Mouse (Mus musculus): Measurements from ENCODE around the gene Klc4. TPM values are rescaled to one million over a fixed set of nuclear protein-coding genes. Genes with fewer than 3 reads are reported as not detected.

Gene Klc4
- polyA plus RNA-seq, 1 experiment: 10.1 TPM

DNA sequence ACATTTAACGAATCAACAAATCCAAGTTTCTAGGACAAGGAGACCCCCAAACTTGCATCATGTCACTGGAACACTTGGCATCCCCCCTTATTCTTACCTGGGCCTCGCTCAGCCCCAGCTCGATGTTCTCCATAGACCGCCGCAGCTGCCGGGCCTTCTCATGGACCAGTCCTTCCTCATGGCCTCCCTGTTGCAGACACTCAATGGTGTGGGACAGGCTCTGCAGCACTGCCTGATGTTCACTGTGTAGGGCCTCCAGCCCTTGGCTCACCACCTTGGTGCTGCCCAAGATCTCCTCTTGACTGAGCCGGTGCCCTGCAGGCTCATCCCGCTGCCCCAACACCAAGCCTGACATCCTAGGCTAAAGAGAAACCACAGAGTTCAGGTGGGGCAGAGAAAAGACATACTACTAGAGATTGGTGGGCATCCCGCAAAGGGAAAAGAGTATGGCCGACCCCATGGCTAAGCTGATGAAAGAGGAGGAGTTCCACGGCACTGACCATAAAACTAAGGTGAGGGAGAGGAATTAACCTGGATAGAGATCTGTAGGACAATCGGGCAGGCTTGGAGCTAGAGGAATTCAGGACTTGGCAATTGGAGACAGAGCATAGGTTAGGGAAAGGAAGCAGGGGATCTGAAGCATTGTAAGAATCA, 1.5 kb downstream of the Klc4 start:
- peaks cover 6% of the 10 kb centered on the region; the same call in 1 of the 2 replicates for H3K36me3 ChIP-seq (ENCODE audit: control insufficient read depth, insufficient read depth, low read length, poor library complexity, severe bottlenecking)
- no peak overlapping the region for H3K27ac ChIP-seq (ENCODE audit: insufficient read depth, low read length)
- H3K9ac ChIP-seq (ENCODE audit: low read depth, poor library complexity, severe bottlenecking): no peak overlapping the region
- H3K4me3 ChIP-seq (ENCODE audit: low read depth, low read length): no peak overlapping the region
- TF ChIP-seq POLR2A (IDR thresholded peaks at IDR 0.05; ENCODE audit: insufficient read depth, low read length) (no peak), CTCF (IDR thresholded peaks at IDR 0.05; ENCODE audit: low read depth, low read length) (no peak), EP300 (IDR thresholded peaks at IDR 0.05; ENCODE audit: insufficient read depth, low read depth, low read length) (no peak)
- H3K4me1 ChIP-seq (ENCODE audit: control insufficient read depth, insufficient read depth, low read length): no peaks in the 10 kb centered on the region
- H3K9me3 ChIP-seq (replicated peaks; ENCODE audit: control insufficient read depth, insufficient read depth, low read length, poor library complexity, severe bottlenecking): no peaks in the 10 kb centered on the region
- H3K27me3 ChIP-seq (ENCODE audit: control insufficient read depth, insufficient read depth, low read length, poor library complexity, severe bottlenecking): no peaks in the 10 kb centered on the region

DNA sequence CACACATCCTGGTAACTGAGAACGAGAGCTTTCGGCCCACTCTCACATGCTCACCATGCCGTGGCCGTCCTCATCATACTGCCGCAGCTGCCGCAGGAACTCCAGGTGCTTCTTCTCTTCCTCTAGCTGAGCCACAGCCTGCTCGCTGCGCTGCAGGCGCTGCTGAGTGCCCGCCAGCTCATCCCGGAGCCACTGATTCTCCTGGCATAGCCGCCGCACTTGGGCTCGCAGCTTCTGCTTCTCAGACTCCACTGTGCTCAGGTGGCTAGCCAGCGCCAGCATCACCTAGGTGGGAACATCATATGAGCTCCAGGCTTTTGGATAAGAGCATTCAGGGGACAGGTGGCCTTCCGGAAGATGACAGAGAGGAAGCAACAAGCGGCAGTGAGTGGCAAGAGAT, 3.8 kb downstream of the Klc4 start:
- no peaks in the 10 kb centered on the region for H3K27me3 ChIP-seq (ENCODE audit: control insufficient read depth, insufficient read depth, low read length, poor library complexity, severe bottlenecking)
- no peaks in the 10 kb centered on the region for H3K4me1 ChIP-seq (ENCODE audit: control insufficient read depth, insufficient read depth, low read length)
- no peaks in the 10 kb centered on the region for H3K36me3 ChIP-seq (ENCODE audit: control insufficient read depth, insufficient read depth, low read length, poor library complexity, severe bottlenecking)
- H3K9me3 ChIP-seq (replicated peaks; ENCODE audit: control insufficient read depth, insufficient read depth, low read length, poor library complexity, severe bottlenecking): no peaks in the 10 kb centered on the region
- H3K9ac ChIP-seq (ENCODE audit: low read depth, poor library complexity, severe bottlenecking): no peak overlapping the region
- H3K4me3 ChIP-seq (ENCODE audit: low read depth, low read length): no peak overlapping the region; the same call in 1 of the 2 replicates
- no peak for TF ChIP-seq CTCF (IDR thresholded peaks at IDR 0.05; ENCODE audit: low read depth, low read length)
- no peak for TF ChIP-seq POLR2A (IDR thresholded peaks at IDR 0.05; ENCODE audit: insufficient read depth, low read length)
- no peak for TF ChIP-seq EP300 (IDR thresholded peaks at IDR 0.05; ENCODE audit: insufficient read depth, low read depth, low read length)
- H3K27ac ChIP-seq (ENCODE audit: insufficient read depth, low read length): no peak overlapping the region

DNA sequence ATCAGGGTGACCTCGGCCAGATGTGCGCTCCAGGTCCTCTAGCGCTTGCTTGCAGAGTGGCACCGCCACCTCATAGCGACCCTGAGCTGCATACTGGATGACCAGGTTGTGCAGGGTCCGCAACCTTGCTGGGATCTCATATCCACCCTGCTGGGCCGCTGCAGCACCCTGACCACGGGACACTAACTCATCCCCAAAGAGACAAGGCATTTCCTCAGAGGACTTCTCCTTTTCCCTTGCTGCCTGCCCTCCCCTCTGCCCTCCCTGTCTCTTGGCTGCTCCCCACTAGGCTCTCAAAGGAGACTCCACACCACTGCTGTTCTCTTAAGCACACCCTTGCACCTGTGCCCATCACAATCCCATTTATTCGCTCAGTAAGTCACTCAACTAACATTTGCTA, 5.9 kb downstream of the Klc4 start:
- Histone ChIP-seq H3K9me3 (replicated peaks; ENCODE audit: control insufficient read depth, insufficient read depth, low read length, poor library complexity, severe bottlenecking) (no peaks in the 10 kb centered on the region), H3K4me1 (ENCODE audit: control insufficient read depth, insufficient read depth, low read length) (no peaks in the 10 kb centered on the region), H3K36me3 (ENCODE audit: control insufficient read depth, insufficient read depth, low read length, poor library complexity, severe bottlenecking) (no peaks in the 10 kb centered on the region), H3K27ac (ENCODE audit: insufficient read depth, low read length) (no peak overlapping the region), H3K4me3 (ENCODE audit: low read depth, low read length) (peak overlapping the region; percentile 21), H3K9ac (ENCODE audit: low read depth, poor library complexity, severe bottlenecking) (peak overlapping the region; percentile 15; the same call in 1 of the 2 replicates), H3K27me3 (ENCODE audit: control insufficient read depth, insufficient read depth, low read length, poor library complexity, severe bottlenecking) (no peaks in the 10 kb centered on the region)
- TF ChIP-seq CTCF (IDR thresholded peaks at IDR 0.05; ENCODE audit: low read depth, low read length): no peak
- no peak for TF ChIP-seq EP300 (IDR thresholded peaks at IDR 0.05; ENCODE audit: insufficient read depth, low read depth, low read length)
- TF ChIP-seq POLR2A (IDR thresholded peaks at IDR 0.05; ENCODE audit: insufficient read depth, low read length): no peak

DNA sequence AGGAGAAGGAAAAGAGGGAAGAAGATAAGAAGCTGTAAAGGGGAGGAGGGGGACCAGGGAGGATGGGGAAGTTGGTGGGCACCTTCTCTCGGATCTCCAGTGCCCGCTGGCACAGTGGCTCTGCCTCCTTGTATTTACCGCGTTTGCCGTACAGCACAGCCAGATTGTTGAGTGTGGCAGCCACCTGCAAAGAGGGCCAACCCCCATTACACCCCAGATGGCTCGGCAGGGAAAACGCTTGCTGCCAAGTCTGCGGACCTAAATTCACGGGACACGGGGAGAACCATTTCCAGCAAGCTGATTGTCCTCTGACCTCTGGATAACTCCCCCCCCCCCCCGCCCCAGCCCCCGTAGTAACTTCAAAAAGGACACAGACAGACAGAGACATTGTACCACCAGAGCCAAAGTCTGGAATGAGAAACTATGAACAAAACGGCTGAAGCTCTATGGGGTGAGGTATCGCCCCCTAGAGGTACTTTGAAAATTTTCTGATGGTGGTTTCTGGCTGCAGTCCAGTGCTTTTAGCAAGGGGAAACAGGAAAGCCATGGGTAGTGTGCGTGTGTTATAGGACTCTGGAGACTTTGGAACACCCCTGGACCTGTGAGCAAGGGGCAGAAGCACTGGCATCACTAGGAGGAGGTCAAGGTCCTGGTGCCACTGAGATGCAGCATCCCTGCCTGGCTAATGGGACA, 8.8 kb downstream of the Klc4 start:
- Histone ChIP-seq H3K27me3 (ENCODE audit: control insufficient read depth, insufficient read depth, low read length, poor library complexity, severe bottlenecking) (no peaks in the 10 kb centered on the region), H3K4me3 (ENCODE audit: low read depth, low read length) (no peak overlapping the region), H3K27ac (ENCODE audit: insufficient read depth, low read length) (no peak overlapping the region), H3K9me3 (replicated peaks; ENCODE audit: control insufficient read depth, insufficient read depth, low read length, poor library complexity, severe bottlenecking) (no peaks in the 10 kb centered on the region), H3K36me3 (ENCODE audit: control insufficient read depth, insufficient read depth, low read length, poor library complexity, severe bottlenecking) (no peaks in the 10 kb centered on the region), H3K4me1 (ENCODE audit: control insufficient read depth, insufficient read depth, low read length) (no peaks in the 10 kb centered on the region), H3K9ac (ENCODE audit: low read depth, poor library complexity, severe bottlenecking) (no peak overlapping the region)
- TF ChIP-seq EP300 (IDR thresholded peaks at IDR 0.05; ENCODE audit: insufficient read depth, low read depth, low read length) (no peak), CTCF (IDR thresholded peaks at IDR 0.05; ENCODE audit: low read depth, low read length) (no peak), POLR2A (IDR thresholded peaks at IDR 0.05; ENCODE audit: insufficient read depth, low read length) (no peak)

DNA sequence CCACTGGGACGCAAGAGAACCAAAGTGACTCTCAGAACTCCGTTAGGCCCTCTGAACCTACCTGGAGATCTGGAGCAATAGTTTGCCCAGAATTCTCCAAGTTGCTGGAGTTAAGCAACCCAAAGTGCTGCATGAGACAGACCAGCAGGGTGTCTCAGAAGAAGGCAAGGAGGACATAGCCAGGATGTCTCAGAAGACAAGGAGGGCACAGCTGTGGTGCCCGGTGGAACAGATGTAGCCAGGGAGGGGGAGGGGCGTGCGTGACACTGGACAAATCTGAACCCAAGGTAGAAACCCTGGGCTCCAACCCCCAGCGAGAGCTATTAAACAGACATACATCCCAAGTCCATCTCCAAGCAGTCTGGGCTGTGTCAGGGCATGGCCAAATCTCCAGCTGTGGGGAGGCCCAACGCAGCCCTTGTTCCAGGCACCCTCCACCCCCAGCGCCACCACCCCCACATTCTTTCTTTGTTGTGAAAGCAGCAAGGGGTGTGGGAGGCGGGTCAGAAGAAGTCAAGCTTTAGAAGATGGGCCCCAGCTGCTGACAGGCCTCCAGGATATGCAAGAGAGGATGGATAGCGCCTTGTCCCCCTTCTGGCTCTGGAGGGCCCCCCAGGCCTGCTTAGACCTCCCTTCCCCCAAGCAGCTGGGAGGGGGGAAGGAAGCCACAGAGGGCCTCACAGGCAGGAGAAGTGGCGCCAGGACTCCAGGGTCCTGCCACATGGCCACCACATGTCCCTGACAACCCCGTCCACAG, 16.0 kb downstream of the Klc4 start:
- no peaks in the 10 kb centered on the region for H3K27me3 ChIP-seq (ENCODE audit: control insufficient read depth, insufficient read depth, low read length, poor library complexity, severe bottlenecking)
- no peaks in the 10 kb centered on the region for H3K9me3 ChIP-seq (replicated peaks; ENCODE audit: control insufficient read depth, insufficient read depth, low read length, poor library complexity, severe bottlenecking)
- peak overlapping the region; percentile 51 for H3K4me3 ChIP-seq (ENCODE audit: low read depth, low read length)
- H3K36me3 ChIP-seq (ENCODE audit: control insufficient read depth, insufficient read depth, low read length, poor library complexity, severe bottlenecking): no peaks in the 10 kb centered on the region
- H3K27ac ChIP-seq (ENCODE audit: insufficient read depth, low read length): peak overlapping the region; percentile 88
- peak overlapping the region; percentile 97 for H3K9ac ChIP-seq (ENCODE audit: low read depth, poor library complexity, severe bottlenecking)
- TF ChIP-seq CTCF (IDR thresholded peaks at IDR 0.05; ENCODE audit: low read depth, low read length) (no peak), EP300 (IDR thresholded peaks at IDR 0.05; ENCODE audit: insufficient read depth, low read depth, low read length) (peak; percentile 88), POLR2A (IDR thresholded peaks at IDR 0.05; ENCODE audit: insufficient read depth, low read length) (no peak)
- peaks cover 6% of the 10 kb centered on the region for H3K4me1 ChIP-seq (ENCODE audit: control insufficient read depth, insufficient read depth, low read length)
